Mouse (Mus musculus): ENCODE results near the gene Bcl6b. TPM values are rescaled to one million over a fixed set of nuclear protein-coding genes. Genes with fewer than 3 reads are reported as not detected.
A peak's percentile ranks its signal among the peaks of the same experiment; 100 is the strongest.

Gene Bcl6b
- polyA plus RNA-seq, 1 experiment = 0.70 TPM

GRCm38 (mm10) chr11:70234497-70234896, 4.9 kb upstream of the Bcl6b start:
- no peak overlapping the region for H3K27ac ChIP-seq (ENCODE audit: insufficient read depth, low read depth, low read length)
- peaks cover 13% of the 10 kb centered on the region for H3K4me1 ChIP-seq (ENCODE audit: control insufficient read depth, insufficient read depth, low read length)
- TF ChIP-seq POLR2A (IDR thresholded peaks at IDR 0.05; ENCODE audit: borderline replicate concordance, low read depth, low read length) (no peak), CTCF (IDR thresholded peaks at IDR 0.05; ENCODE audit: low read depth, low read length) (no peak)
- H3K4me3 ChIP-seq (ENCODE audit: insufficient read depth, low read length) = no peak overlapping the region

DNA sequence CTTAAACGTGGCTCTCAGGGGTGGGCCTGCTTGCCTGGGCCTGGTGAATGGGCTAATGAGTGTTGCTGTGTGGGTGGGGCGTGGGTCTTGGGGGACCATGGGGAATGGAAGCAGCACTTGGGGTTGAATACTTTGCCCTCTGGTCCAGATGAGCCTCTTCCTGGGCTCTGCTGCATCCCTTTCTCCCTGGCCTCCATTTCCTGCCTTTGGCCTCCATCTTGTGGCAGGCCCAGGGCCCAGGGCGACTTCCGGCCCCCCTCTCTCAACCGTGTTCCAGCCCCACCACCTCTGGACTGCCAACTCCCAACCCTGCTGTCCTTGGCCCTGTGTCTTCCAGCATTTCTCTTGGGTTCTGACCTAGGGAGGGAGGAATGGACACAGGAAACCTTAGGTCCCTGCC, 4.4 kb upstream of the Bcl6b start:
- H3K27ac ChIP-seq (ENCODE audit: insufficient read depth, low read depth, low read length) = no peak overlapping the region
- TF ChIP-seq CTCF (IDR thresholded peaks at IDR 0.05; ENCODE audit: low read depth, low read length) = no peak
- TF ChIP-seq POLR2A (IDR thresholded peaks at IDR 0.05; ENCODE audit: borderline replicate concordance, low read depth, low read length) = no peak
- peaks cover 16% of the 10 kb centered on the region for H3K4me1 ChIP-seq (ENCODE audit: control insufficient read depth, insufficient read depth, low read length)
- H3K4me3 ChIP-seq (ENCODE audit: insufficient read depth, low read length) = no peak overlapping the region

- no peak for TF ChIP-seq POLR2A (IDR thresholded peaks at IDR 0.05; ENCODE audit: borderline replicate concordance, low read depth, low read length)
- TF ChIP-seq CTCF (IDR thresholded peaks at IDR 0.05; ENCODE audit: low read depth, low read length) = no peak
- H3K27ac ChIP-seq (ENCODE audit: insufficient read depth, low read depth, low read length) = no peak overlapping the region
- H3K4me3 ChIP-seq (ENCODE audit: insufficient read depth, low read length) = no peak overlapping the region
- peaks cover 16% of the 10 kb centered on the region for H3K4me1 ChIP-seq (ENCODE audit: control insufficient read depth, insufficient read depth, low read length)
These were observed 3.4 kb upstream of the Bcl6b start for GRCm38 (mm10) chr11:70233016-70233415.

- Histone ChIP-seq H3K4me1 (ENCODE audit: control insufficient read depth, insufficient read depth, low read length) (peaks cover 16% of the 10 kb centered on the region), H3K4me3 (ENCODE audit: insufficient read depth, low read length) (no peak overlapping the region), H3K27ac (ENCODE audit: insufficient read depth, low read depth, low read length) (no peak overlapping the region)
- TF ChIP-seq POLR2A (IDR thresholded peaks at IDR 0.05; ENCODE audit: borderline replicate concordance, low read depth, low read length) (no peak), CTCF (IDR thresholded peaks at IDR 0.05; ENCODE audit: low read depth, low read length) (no peak)
These were observed 2.9 kb upstream of the Bcl6b start for GRCm38 (mm10) chr11:70232546-70232945.

- H3K4me1 ChIP-seq (ENCODE audit: control insufficient read depth, insufficient read depth, low read length) = peaks cover 13% of the 10 kb centered on the region
- H3K4me3 ChIP-seq (ENCODE audit: insufficient read depth, low read length) = peak overlapping the region; percentile 32
- H3K27ac ChIP-seq (ENCODE audit: insufficient read depth, low read depth, low read length) = no peak overlapping the region
- TF ChIP-seq POLR2A (IDR thresholded peaks at IDR 0.05; ENCODE audit: borderline replicate concordance, low read depth, low read length) (no peak), CTCF (IDR thresholded peaks at IDR 0.05; ENCODE audit: low read depth, low read length) (peak; percentile 74)
These were observed 685 bp upstream of the Bcl6b start for GRCm38 (mm10) chr11:70230239-70230727.

DNA sequence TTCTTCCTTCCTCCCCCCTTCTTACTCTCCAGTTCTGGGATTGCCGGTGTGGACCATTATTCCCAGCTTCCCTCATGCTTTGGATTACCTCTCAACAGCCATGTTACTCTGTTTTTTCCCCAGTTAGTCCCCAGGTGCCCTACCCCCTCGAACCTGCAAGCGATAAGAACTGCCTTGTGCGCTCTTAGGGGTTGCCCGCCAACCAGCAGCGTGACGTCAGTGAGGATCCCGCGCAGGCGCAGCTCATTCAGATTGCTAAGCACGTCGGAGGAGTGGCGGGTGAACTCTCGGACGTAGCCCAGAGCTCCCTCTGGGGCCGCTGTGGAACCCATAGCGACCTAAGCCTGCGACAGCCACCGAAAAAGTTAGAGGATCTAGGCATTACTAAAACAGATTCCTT, 770 bp downstream of the Bcl6b start:
- H3K27ac ChIP-seq (ENCODE audit: insufficient read depth, low read depth, low read length) = no peak overlapping the region
- H3K4me3 ChIP-seq (ENCODE audit: insufficient read depth, low read length) = peak overlapping the region; percentile 33
- TF ChIP-seq CTCF (IDR thresholded peaks at IDR 0.05; ENCODE audit: low read depth, low read length) = no peak
- TF ChIP-seq POLR2A (IDR thresholded peaks at IDR 0.05; ENCODE audit: borderline replicate concordance, low read depth, low read length) = no peak
- H3K4me1 ChIP-seq (ENCODE audit: control insufficient read depth, insufficient read depth, low read length) = peaks cover 26% of the 10 kb centered on the region

- no peak overlapping the region for H3K27ac ChIP-seq (ENCODE audit: insufficient read depth, low read depth, low read length)
- no peak overlapping the region for H3K4me3 ChIP-seq (ENCODE audit: insufficient read depth, low read length)
- H3K4me1 ChIP-seq (ENCODE audit: control insufficient read depth, insufficient read depth, low read length) = peaks cover 30% of the 10 kb centered on the region
These were observed 1.8 kb downstream of the Bcl6b start for GRCm38 (mm10) chr11:70227661-70228245.

GRCm38 (mm10) chr11:70227126-70227525, 2.5 kb downstream of the Bcl6b start:
- no peak overlapping the region for H3K4me3 ChIP-seq (ENCODE audit: insufficient read depth, low read length)
- no peak overlapping the region for H3K27ac ChIP-seq (ENCODE audit: insufficient read depth, low read depth, low read length)
- no peak for TF ChIP-seq POLR2A (IDR thresholded peaks at IDR 0.05; ENCODE audit: borderline replicate concordance, low read depth, low read length)
- no peak for TF ChIP-seq CTCF (IDR thresholded peaks at IDR 0.05; ENCODE audit: low read depth, low read length)
- peaks cover 35% of the 10 kb centered on the region for H3K4me1 ChIP-seq (ENCODE audit: control insufficient read depth, insufficient read depth, low read length)

More at GRCm38 (mm10) chr11:70227661-70228245, 1.8 kb downstream of the Bcl6b start:
- no peak for TF ChIP-seq POLR2A (IDR thresholded peaks at IDR 0.05; ENCODE audit: borderline replicate concordance, low read depth, low read length)
- no peak for TF ChIP-seq CTCF (IDR thresholded peaks at IDR 0.05; ENCODE audit: low read depth, low read length)

- TF ChIP-seq CTCF (IDR thresholded peaks at IDR 0.05; ENCODE audit: low read depth, low read length) = no peak
- TF ChIP-seq POLR2A (IDR thresholded peaks at IDR 0.05; ENCODE audit: borderline replicate concordance, low read depth, low read length) = no peak
- Histone ChIP-seq H3K4me1 (ENCODE audit: control insufficient read depth, insufficient read depth, low read length) (peaks cover 35% of the 10 kb centered on the region), H3K27ac (ENCODE audit: insufficient read depth, low read depth, low read length) (no peak overlapping the region), H3K4me3 (ENCODE audit: insufficient read depth, low read length) (no peak overlapping the region)
These were observed 3.1 kb downstream of the Bcl6b start for GRCm38 (mm10) chr11:70226602-70226890.

- Histone ChIP-seq H3K4me1 (ENCODE audit: control insufficient read depth, insufficient read depth, low read length) (peaks cover 35% of the 10 kb centered on the region), H3K27ac (ENCODE audit: insufficient read depth, low read depth, low read length) (no peak overlapping the region), H3K4me3 (ENCODE audit: insufficient read depth, low read length) (no peak overlapping the region)
- no peak for TF ChIP-seq CTCF (IDR thresholded peaks at IDR 0.05; ENCODE audit: low read depth, low read length)
- TF ChIP-seq POLR2A (IDR thresholded peaks at IDR 0.05; ENCODE audit: borderline replicate concordance, low read depth, low read length) = no peak
These were observed 3.6 kb downstream of the Bcl6b start for GRCm38 (mm10) chr11:70225798-70226601.
